Mouse (Mus musculus): ENCODE data around the gene Hamp.

GRCm38 (mm10) chr7:30917219-30917618 is 26.6 kb downstream of the Hamp start:
- TF ChIP-seq CTCF (IDR thresholded peaks at IDR 0.05; ENCODE audit: low read depth): no peak
- TF ChIP-seq EP300 (IDR thresholded peaks at IDR 0.05; ENCODE audit: low read depth): no peak
